Mouse (Mus musculus) liver, embryonic 18 days (tissue): ENCODE data around the gene Fgf23. TPM values are rescaled to one million over a fixed set of nuclear protein-coding genes. Genes with fewer than 3 reads are reported as not detected.

Source experiments
- polyA plus RNA-seq: library from polyadenylated mRNA; depleted of rRNA; stranded (reverse); fragments of >200 nt; gene quantifications from 2 replicates; pipeline ENCODE4 v1.2.3, GENCODE M21; 2012; rRNA removed

Fgf23 gene
- polyA plus RNA-seq = 0.06 and 0.08 TPM in 2 replicates

GRCm38 (mm10) chr6:127072817-127073216 is at the start of gene Fgf23:
Gene Fgf23, plus strand, starts transcription at chr6:127072902.

DNA sequence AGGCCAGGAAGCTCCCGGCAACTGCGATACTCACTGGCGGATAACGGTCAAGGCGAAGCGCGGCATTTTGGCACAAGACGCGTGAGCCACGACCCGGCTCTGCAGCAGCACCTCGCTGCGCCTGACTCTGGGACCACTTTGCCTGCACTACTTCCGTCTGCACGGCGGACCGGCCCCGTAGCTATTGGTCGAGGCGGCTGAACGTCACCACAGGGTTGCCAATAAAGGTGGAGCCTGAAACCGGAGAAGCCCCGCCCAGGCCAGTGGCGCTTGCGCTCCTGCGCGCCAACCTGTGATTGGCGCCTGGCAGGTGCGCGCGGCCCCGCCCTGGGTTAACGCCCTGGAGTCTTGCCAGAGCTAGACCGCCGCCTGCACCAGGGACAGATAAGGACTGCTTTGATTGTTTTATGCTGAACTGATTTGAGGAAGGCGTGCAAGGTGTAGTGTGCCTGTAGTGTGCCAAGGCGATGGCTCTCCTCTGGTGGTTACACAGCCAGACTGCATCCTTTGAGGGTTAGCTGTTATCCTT is 36.8 kb downstream of the Fgf23 start, which contains the start of gene Tigar:
Tigar (minus strand) TSS at position 156 of the 529 bp plus-strand sequence.

Other genes with a start within 250 kb of the Fgf23 start
- 84.7 and 86.5 TPM in 2 replicates for gene Ndufa9, start 223.8 kb upstream of the Fgf23 start, polyA plus RNA-seq
- 0.01 TPM in 1 of 2 replicates, not detected in the other for gene Akap3, start 219.8 kb upstream of the Fgf23 start, polyA plus RNA-seq
- gene Dyrk4, start 151.1 kb upstream of the Fgf23 start, polyA plus RNA-seq = 0.05 TPM in 1 of 2 replicates, not detected in the other
- gene Rad51ap1, start 133.3 kb upstream of the Fgf23 start, polyA plus RNA-seq = 17.6 and 18.1 TPM in 2 replicates
- 6.0 and 6.5 TPM in 2 replicates for gene D6Wsu163e, start 132.9 kb upstream of the Fgf23 start, polyA plus RNA-seq
- gene Fgf6, start 57.3 kb upstream of the Fgf23 start, polyA plus RNA-seq = not detected in 2 replicates
- 1.3 and 1.4 TPM in 2 replicates for gene Tigar, start 36.7 kb downstream of the Fgf23 start, polyA plus RNA-seq
- 6.7 and 7.1 TPM in 2 replicates for gene Ccnd2, start 79.3 kb downstream of the Fgf23 start, polyA plus RNA-seq